Mouse (Mus musculus) subcutaneous adipose tissue, adult 2 months (tissue): ENCODE results near the gene Mymx. TPM values are rescaled to one million over a fixed set of nuclear protein-coding genes. Genes with fewer than 3 reads are reported as not detected.

ENCODE experiments used
- polyA plus RNA-seq: library from polyadenylated mRNA; depleted of rRNA; stranded (reverse); fragments of >200 nt; gene quantifications from 2 replicates; pipeline ENCODE4 v1.2.3, GENCODE M21; 2012; ENCODE audit warnings: low replicate concordance; rRNA removed

Mymx gene
- not detected in 2 replicates for polyA plus RNA-seq

DNA sequence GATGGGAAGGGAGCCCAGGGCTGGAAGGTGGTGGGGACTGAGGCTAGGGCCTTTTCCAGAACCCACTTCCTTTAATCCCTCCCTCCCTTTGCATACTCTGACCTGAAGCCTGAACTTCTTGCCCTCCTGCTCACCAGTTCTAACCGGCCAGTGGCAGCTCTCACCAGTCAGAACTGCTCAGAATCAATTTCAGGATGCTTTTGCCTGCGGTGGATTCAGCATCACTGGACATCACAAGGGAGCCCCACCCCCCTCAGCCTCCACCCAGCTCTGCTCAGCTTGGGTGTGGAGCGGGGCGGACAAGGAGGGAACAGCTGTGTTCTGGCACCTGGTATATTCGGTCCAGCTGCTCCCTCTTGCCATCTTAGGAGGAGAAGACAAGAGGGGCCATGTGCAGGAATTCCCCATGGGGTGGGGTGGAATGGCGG is at the start of gene Mymx:
Gene Mymx, minus strand, starts transcription at position 226 of the 428 bp plus-strand sequence.

DNA sequence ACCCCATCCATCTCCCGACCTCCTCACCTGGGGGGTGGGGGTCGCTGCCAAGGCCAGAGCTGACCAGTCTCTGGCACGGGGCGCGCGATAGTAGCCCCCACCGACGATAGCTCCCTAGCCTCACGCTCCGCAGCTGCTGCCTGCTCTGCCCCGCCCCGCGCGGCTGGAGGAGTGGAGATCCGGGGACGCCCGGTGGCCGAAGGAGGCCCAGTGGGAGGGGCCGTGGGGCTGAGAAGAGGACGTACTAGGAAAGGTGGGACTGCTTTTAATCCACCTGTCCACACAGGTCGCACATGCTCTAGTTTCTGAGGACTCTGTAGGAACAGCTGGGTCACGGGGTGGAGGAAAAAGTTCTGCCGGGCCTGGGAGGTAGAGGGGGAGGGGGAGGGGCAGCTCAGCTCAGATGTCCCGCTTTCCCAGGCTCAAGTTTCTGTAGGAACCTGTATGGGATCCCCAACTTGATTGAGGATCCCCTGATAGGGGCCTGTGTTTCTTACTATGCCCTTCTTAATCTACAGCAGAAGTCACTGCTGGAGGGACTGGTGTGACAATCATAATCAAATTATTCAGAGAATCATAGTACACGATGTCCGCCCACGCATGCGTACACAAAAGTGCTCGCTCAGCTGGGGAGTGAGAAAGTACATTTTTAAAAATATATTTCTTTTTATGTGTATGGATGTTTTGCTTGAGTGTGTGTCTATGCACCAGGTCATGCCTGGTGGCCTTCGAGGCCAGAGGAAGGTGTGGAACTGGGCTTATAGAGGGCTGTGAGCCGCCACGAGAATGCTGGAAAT is 2.3 kb downstream of the Mymx start, which contains the start of gene Slc29a1:
Gene Slc29a1, minus strand, starts transcription at position 161 of the 797 bp plus-strand sequence.

DNA sequence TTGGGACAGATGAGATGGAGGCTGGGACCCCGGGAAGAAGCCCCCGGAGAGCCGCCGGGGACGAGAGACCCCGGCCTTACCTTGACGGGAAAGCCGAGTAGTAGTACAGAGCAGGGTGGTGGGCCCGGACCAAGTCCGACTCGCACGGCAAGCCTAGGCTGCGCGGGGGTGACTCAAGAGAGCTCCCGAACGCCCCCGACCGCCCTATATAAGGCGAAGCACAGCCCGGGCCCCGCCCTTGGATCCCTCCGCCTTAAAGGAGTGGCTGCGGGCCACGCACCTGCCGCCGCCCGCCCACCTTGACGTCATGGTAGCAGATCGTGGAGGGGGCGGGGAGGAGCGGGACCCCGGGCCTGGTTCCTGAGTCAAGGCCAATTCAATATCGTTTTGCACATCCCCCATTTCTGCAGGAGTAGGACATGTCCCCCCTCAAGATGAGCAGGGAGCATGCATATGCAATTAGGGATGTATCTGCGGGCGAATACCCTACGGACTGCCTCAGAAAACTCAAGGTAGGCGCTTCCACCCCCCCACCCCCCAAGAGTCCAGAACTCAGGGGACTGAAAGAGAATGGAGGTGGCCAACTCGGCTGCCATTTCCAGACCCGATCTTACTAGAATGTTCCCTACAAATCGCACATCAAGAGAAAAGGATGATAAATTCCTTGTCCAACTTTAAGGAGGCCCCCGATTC is 28.7 kb downstream of the Mymx start, which contains the start of gene Hsp90ab1:
Gene Hsp90ab1, minus strand, starts transcription at position 185 of the 693 bp plus-strand sequence.

DNA sequence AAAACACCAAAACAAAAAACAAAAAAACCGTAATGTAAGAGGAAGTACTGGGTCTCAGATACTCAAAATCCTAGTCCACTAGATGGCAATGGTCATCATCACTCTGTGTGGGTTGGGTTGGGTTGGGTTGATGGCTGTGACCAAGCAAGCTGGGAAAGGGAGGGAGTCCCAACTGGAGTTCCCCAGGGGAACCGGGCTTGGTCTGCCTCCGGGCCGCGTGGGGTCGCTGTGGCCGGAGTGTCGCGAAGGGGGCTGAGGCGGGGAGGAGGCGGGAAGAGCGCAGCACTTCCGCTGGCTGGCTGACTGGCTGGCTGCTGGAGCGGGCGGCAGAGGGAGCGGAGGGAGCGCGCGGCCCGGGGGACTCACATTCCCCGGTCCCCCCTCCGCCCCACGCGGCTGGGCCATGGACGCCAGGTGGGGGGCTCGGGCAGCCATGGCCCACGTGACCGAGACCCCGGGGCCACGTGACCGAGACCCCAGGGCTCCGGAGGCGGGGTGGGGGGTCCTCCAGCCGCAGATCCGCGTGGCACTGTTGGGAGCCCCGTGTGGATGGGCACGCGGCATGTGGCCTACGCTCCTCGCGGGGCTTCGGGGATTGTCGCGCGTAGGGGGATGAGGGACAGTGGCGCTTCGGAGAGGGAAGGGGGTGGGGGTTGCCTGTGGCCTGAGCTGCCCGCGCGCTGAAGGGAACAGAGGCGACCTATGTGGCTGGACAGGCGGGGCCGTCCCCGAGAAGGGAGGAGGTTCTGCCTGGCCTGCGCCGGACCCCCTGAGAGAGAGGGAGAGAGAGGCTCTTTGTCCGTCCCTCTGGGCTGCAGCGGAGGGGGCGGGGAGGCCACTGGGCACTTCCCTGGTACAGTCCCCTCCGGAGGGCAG is 38.0 kb downstream of the Mymx start, which contains the start of gene Slc35b2:
Gene Slc35b2, plus strand, starts transcription at position 220 of the 876 bp plus-strand sequence.

DNA sequence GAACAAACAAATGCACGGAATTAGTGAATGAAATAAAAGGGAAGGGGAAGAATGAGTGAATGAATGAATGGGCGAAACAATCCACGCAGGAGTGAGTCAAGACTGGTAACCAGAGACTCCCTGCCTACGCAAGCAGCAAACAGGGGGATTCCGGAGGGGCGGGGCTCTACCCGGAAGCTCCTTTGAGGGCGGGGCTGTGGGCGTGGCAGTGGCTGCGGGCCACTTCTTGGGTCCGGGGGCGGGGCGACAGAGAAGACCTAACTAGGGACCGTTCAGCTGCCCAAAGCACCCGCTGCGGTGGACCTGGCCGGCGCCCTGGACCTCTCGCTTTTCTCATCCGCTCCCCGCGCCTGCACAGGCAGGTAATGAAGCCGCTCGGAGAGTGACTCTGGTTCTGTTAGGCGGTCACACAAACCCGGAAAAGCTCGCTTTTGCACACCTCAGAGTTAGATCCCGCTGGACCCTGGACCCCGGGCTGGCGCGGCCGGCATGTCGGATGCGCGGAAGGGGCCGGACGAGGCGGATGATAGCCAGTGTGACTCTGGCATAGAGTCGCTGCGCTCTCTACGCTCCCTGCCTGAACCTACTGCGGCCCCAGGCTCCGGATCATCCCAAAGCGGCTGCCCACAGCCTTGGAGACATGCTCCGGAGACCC is 46.3 kb downstream of the Mymx start, which contains the start of gene Nfkbie:
Gene Nfkbie, plus strand, starts transcription at position 252 of the 655 bp plus-strand sequence.

Other genes starting within 250 kb of the Mymx start
- gene Cdc5l, start 168.4 kb downstream of the Mymx start, polyA plus RNA-seq, result 7.5 and 13.1 TPM in 2 replicates
- gene Spats1, start 126.7 kb downstream of the Mymx start, polyA plus RNA-seq, result 0.10 and 0.14 TPM in 2 replicates
- 13.0 and 20.0 TPM in 2 replicates for gene Aars2, start 95.3 kb downstream of the Mymx start, polyA plus RNA-seq
- gene Tcte1, start 78.7 kb downstream of the Mymx start, polyA plus RNA-seq, result not detected in 2 replicates
- gene Tmem151b, start 52.4 kb downstream of the Mymx start, polyA plus RNA-seq, result 0.10 and 1.3 TPM in 2 replicates
- gene Nfkbie, start 46.4 kb downstream of the Mymx start, polyA plus RNA-seq, result 4.5 and 7.6 TPM in 2 replicates
- 116 and 166 TPM in 2 replicates for gene Slc35b2, start 38.2 kb downstream of the Mymx start, polyA plus RNA-seq
- 397 and 776 TPM in 2 replicates for gene Hsp90ab1, start 28.8 kb downstream of the Mymx start, polyA plus RNA-seq
- gene Slc29a1, start 2.5 kb downstream of the Mymx start, polyA plus RNA-seq, result 83.9 and 195 TPM in 2 replicates
- 0.06 TPM in 1 of 2 replicates, not detected in the other for gene Capn11, start 57.2 kb upstream of the Mymx start, polyA plus RNA-seq
- 114 and 123 TPM in 2 replicates for gene Mrpl14, start 84.2 kb upstream of the Mymx start, polyA plus RNA-seq
- 61.9 and 66.0 TPM in 2 replicates for gene Tmem63b, start 84.8 kb upstream of the Mymx start, polyA plus RNA-seq
- gene 1600014C23Rik, start 131.7 kb upstream of the Mymx start, polyA plus RNA-seq, result not detected in 2 replicates